Mouse (Mus musculus) CH12.LX (cell line): ENCODE measurements around the gene Erbin.

Experiments used
- CTCF ChIP-seq, 2 experiments: IDR thresholded peaks in 1 of 2; conservative IDR thresholded peaks in 1 of 2; 2 replicates each; pipeline ENCODE4 v1.5.1; 2011 to 2012; ENCODE audit warnings: low read depth in 2 of 2, low read length in 2 of 2, improper control_type of control experiment in 1 of 2, inconsistent platforms in 1 of 2, mild to moderate bottlenecking in 1 of 2, moderate library complexity in 1 of 2
- EP300 ChIP-seq: IDR thresholded peaks from 2 replicates; pipeline ENCODE4 v1.6.1; 2011; ENCODE audit warnings: low read length, improper control_type of control experiment
- KAT2A ChIP-seq: IDR thresholded peaks from 2 replicates; pipeline ENCODE4 v1.6.1; 2012; ENCODE audit warnings: low read length, improper control_type of control experiment, inconsistent platforms; ENCODE audit not compliant: insufficient replicate concordance
- MAZ ChIP-seq: IDR thresholded peaks from 2 replicates; pipeline ENCODE4 v1.6.1; 2012; ENCODE audit warnings: low read depth, mild to moderate bottlenecking, inconsistent platforms, low read length, improper control_type of control experiment, moderate library complexity
- MXI1 ChIP-seq: IDR thresholded peaks from 2 replicates; pipeline ENCODE4 v1.6.1; 2011; ENCODE audit warnings: mild to moderate bottlenecking, low read depth, low read length, improper control_type of control experiment
- POLR2A ChIP-seq: IDR thresholded peaks from 2 replicates; pipeline ENCODE4 v1.6.1; 2011; ENCODE audit warnings: low read depth, mild to moderate bottlenecking, improper control_type of control experiment, low read length
- POLR2AphosphoS2 ChIP-seq: IDR thresholded peaks from 2 replicates; pipeline ENCODE4 v1.6.1; 2011; ENCODE audit warnings: low read depth, low read length, improper control_type of control experiment
- RAD21 ChIP-seq: IDR thresholded peaks from 2 replicates; pipeline ENCODE4 v1.6.1; 2011; ENCODE audit warnings: low read depth, mild to moderate bottlenecking, low read length, improper control_type of control experiment, moderate library complexity
- TBP ChIP-seq: conservative IDR thresholded peaks from 2 replicates; pipeline ENCODE4 v1.6.1; 2011; ENCODE audit warnings: low read depth, low read length, improper control_type of control experiment
- TCF12 ChIP-seq: IDR thresholded peaks from 2 replicates; pipeline ENCODE4 v1.6.1; 2014; ENCODE audit warnings: low read depth, mild to moderate bottlenecking, inconsistent platforms, low read length, improper control_type of control experiment
- ZNF384 ChIP-seq: IDR thresholded peaks from 2 replicates; pipeline ENCODE4 v1.6.1; 2012; ENCODE audit warnings: low read depth, low read length, improper control_type of control experiment, inconsistent platforms

DNA sequence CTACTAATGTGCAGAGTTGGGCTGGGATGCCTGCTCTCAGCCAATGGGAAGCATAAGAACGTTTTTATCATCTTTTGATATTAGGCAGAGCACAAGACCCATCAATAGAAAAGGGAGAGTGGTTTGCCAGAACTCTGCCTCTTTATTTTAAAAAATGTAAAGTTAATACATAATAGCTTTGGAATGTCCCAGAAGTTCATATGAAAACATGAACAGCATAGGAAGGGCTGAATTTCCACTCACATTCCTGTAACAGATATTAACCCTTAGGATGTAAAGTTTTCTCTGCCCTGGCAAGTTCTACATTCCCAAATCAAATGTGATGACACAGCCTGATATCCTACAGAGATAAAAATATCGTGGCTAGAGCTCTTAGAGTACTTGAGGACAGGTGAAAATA, 42.8 kb upstream of the Erbin start:
- TF ChIP-seq POLR2A (no peak), CTCF (conservative IDR thresholded peaks at IDR 0.05 in 1 of 2, IDR thresholded peaks at IDR 0.05 in 1 of 2; ENCODE audit: low read depth in 2 of 2, low read length in 2 of 2) (no peak), TBP (no peak), EP300 (no peak), POLR2AphosphoS2 (no peak), TCF12 (no peak), RAD21 (no peak), MXI1 (no peak), KAT2A (no peak), ZNF384 (no peak), MAZ (no peak)
